Mouse (Mus musculus): ENCODE data around the gene Elf1. TPM values are rescaled to one million over a fixed set of nuclear protein-coding genes. Genes with fewer than 3 reads are reported as not detected.

Gene Elf1
- polyA plus RNA-seq, 1 experiment from 2014 or later = 18.2 TPM

- TF ChIP-seq CTCF (IDR thresholded peaks at IDR 0.05; ENCODE audit: low read depth) = no peak
- Histone ChIP-seq H3K27me3 (ENCODE audit: insufficient read depth, low read length) (no peaks in the 10 kb centered on the region), H3K4me2 (ENCODE audit: low read length) (no peak overlapping the region), H3K9ac (ENCODE audit: low read depth, low read length) (no peak overlapping the region), H3K4me1 (replicated peaks; ENCODE audit: insufficient read depth, low read length) (no peaks in the 10 kb centered on the region), H3K36me3 (ENCODE audit: insufficient read depth, low read length) (peaks cover 17% of the 10 kb centered on the region), H3K27ac (no peak overlapping the region), H3K9me3 (replicated peaks; ENCODE audit: low read length) (no peaks in the 10 kb centered on the region), H3K4me3 (replicated peaks; ENCODE audit: low read depth, low read length) (no peak overlapping the region)
- 96% methylated on average over 1 of the region's 1 CpGs for WGBS
- ATAC-seq (replicated peaks; ENCODE audit: low FRiP score, low read depth) = no peak
- no peak for DNase-seq (ENCODE audit: low spot score)
Observed at GRCm38 (mm10) chr14:79574361-79574760, 93.4 kb downstream of the Elf1 start.

- H3K4me3 ChIP-seq (replicated peaks; ENCODE audit: low read depth, low read length) = no peak overlapping the region
- 77% methylated on average over 5 of the region's 5 CpGs for WGBS
- ATAC-seq (replicated peaks; ENCODE audit: low FRiP score, low read depth) (no peak), DNase-seq (ENCODE audit: low spot score) (no peak)
- peaks cover 7% of the 10 kb centered on the region; the same call in 1 of the 2 replicates for H3K4me1 ChIP-seq (replicated peaks; ENCODE audit: insufficient read depth, low read length)
- no peak overlapping the region for H3K4me2 ChIP-seq (ENCODE audit: low read length)
- H3K9me3 ChIP-seq (replicated peaks; ENCODE audit: low read length) = no peaks in the 10 kb centered on the region
- no peak for TF ChIP-seq CTCF (IDR thresholded peaks at IDR 0.05; ENCODE audit: low read depth)
- H3K36me3 ChIP-seq (ENCODE audit: insufficient read depth, low read length) = peaks cover 8% of the 10 kb centered on the region; the same call in 1 of the 2 replicates
- no peak overlapping the region for H3K27ac ChIP-seq
- H3K9ac ChIP-seq (ENCODE audit: low read depth, low read length) = no peak overlapping the region
- H3K27me3 ChIP-seq (ENCODE audit: insufficient read depth, low read length) = no peaks in the 10 kb centered on the region
Observed at GRCm38 (mm10) chr14:79583526-79584245, 102.7 kb downstream of the Elf1 start.

GRCm38 (mm10) chr14:79586499-79587138 is 105.6 kb downstream of the Elf1 start:
- Histone ChIP-seq H3K27me3 (ENCODE audit: insufficient read depth, low read length) (no peaks in the 10 kb centered on the region), H3K9me3 (replicated peaks; ENCODE audit: low read length) (no peaks in the 10 kb centered on the region), H3K4me1 (replicated peaks; ENCODE audit: insufficient read depth, low read length) (peaks cover 12% of the 10 kb centered on the region; the same call in 1 of the 2 replicates), H3K27ac (peak overlapping the region; percentile 94), H3K36me3 (ENCODE audit: insufficient read depth, low read length) (no peaks in the 10 kb centered on the region), H3K9ac (ENCODE audit: low read depth, low read length) (peak overlapping the region; percentile 73), H3K4me3 (replicated peaks; ENCODE audit: low read depth, low read length) (peak overlapping the region; percentile 53), H3K4me2 (ENCODE audit: low read length) (peak overlapping the region; percentile 76)
- no peak for ATAC-seq (replicated peaks; ENCODE audit: low FRiP score, low read depth)
- DNase-seq (ENCODE audit: low spot score) = no peak
- 34% methylated on average over 16 of the region's 16 CpGs for WGBS
- no peak for TF ChIP-seq CTCF (IDR thresholded peaks at IDR 0.05; ENCODE audit: low read depth)

GRCm38 (mm10) chr14:79587139-79587851 is 106.3 kb downstream of the Elf1 start, which contains the start of gene Sugt1:
Gene Sugt1 (plus strand): TSS chr14:79587691.
- DNase-seq (ENCODE audit: low spot score) = peak; percentile 98
- no peaks in the 10 kb centered on the region for H3K9me3 ChIP-seq (replicated peaks; ENCODE audit: low read length)
- peaks cover 12% of the 10 kb centered on the region; the same call in 1 of the 2 replicates for H3K4me1 ChIP-seq (replicated peaks; ENCODE audit: insufficient read depth, low read length)
- peak within 1 kb of the TSS; percentile 73 for H3K9ac ChIP-seq (ENCODE audit: low read depth, low read length)
- peak; percentile 99 for ATAC-seq (replicated peaks; ENCODE audit: low FRiP score, low read depth)
- H3K27me3 ChIP-seq (ENCODE audit: insufficient read depth, low read length) = no peaks in the 10 kb centered on the region
- peak within 1 kb of the TSS; percentile 94 for H3K27ac ChIP-seq
- peak within 1 kb of the TSS; percentile 76 for H3K4me2 ChIP-seq (ENCODE audit: low read length)
- no peak for TF ChIP-seq CTCF (IDR thresholded peaks at IDR 0.05; ENCODE audit: low read depth)
- peak within 1 kb of the TSS; percentile 53 for H3K4me3 ChIP-seq (replicated peaks; ENCODE audit: low read depth, low read length)
- no peaks in the 10 kb centered on the region for H3K36me3 ChIP-seq (ENCODE audit: insufficient read depth, low read length)
- WGBS = under 1% methylated on average over 54 of the region's 60 CpGs

GRCm38 (mm10) chr14:79587852-79588229 is 106.8 kb downstream of the Elf1 start:
- WGBS = 1% methylated on average over 9 of the region's 9 CpGs
- DNase-seq (ENCODE audit: low spot score) (no peak), ATAC-seq (replicated peaks; ENCODE audit: low FRiP score, low read depth) (peak; percentile 18)
- Histone ChIP-seq H3K4me3 (replicated peaks; ENCODE audit: low read depth, low read length) (peak overlapping the region; percentile 53), H3K9ac (ENCODE audit: low read depth, low read length) (peak overlapping the region; percentile 73), H3K27me3 (ENCODE audit: insufficient read depth, low read length) (no peaks in the 10 kb centered on the region), H3K4me2 (ENCODE audit: low read length) (peak overlapping the region; percentile 76), H3K9me3 (replicated peaks; ENCODE audit: low read length) (no peaks in the 10 kb centered on the region), H3K27ac (peak overlapping the region; percentile 94), H3K36me3 (ENCODE audit: insufficient read depth, low read length) (no peaks in the 10 kb centered on the region), H3K4me1 (replicated peaks; ENCODE audit: insufficient read depth, low read length) (peaks cover 12% of the 10 kb centered on the region; the same call in 1 of the 2 replicates)
- no peak for TF ChIP-seq CTCF (IDR thresholded peaks at IDR 0.05; ENCODE audit: low read depth)

- Histone ChIP-seq H3K4me3 (replicated peaks; ENCODE audit: low read depth, low read length) (peak overlapping the region; percentile 53), H3K4me2 (ENCODE audit: low read length) (peak overlapping the region; percentile 76), H3K9ac (ENCODE audit: low read depth, low read length) (no peak overlapping the region), H3K36me3 (ENCODE audit: insufficient read depth, low read length) (no peaks in the 10 kb centered on the region), H3K4me1 (replicated peaks; ENCODE audit: insufficient read depth, low read length) (peaks cover 12% of the 10 kb centered on the region; the same call in 1 of the 2 replicates), H3K9me3 (replicated peaks; ENCODE audit: low read length) (no peaks in the 10 kb centered on the region), H3K27me3 (ENCODE audit: insufficient read depth, low read length) (no peaks in the 10 kb centered on the region), H3K27ac (no peak overlapping the region)
- no peak for ATAC-seq (replicated peaks; ENCODE audit: low FRiP score, low read depth)
- no peak for DNase-seq (ENCODE audit: low spot score)
- TF ChIP-seq CTCF (IDR thresholded peaks at IDR 0.05; ENCODE audit: low read depth) = no peak
- 90% methylated on average over 9 of the region's 9 CpGs for WGBS
Observed at GRCm38 (mm10) chr14:79588534-79588951, 107.5 kb downstream of the Elf1 start.

Measured in kidney, postnatal 0 days (tissue).